Mouse (Mus musculus): ENCODE data around the gene Cnpy3.
A peak's percentile ranks its signal among the peaks of the same experiment; 100 is the strongest.
"Not testable (repeated sequence)": the region's sequence is repeated elsewhere in the genome, so short reads cannot be mapped to it uniquely, and the experiment has no call there.

Cnpy3 gene

DNA sequence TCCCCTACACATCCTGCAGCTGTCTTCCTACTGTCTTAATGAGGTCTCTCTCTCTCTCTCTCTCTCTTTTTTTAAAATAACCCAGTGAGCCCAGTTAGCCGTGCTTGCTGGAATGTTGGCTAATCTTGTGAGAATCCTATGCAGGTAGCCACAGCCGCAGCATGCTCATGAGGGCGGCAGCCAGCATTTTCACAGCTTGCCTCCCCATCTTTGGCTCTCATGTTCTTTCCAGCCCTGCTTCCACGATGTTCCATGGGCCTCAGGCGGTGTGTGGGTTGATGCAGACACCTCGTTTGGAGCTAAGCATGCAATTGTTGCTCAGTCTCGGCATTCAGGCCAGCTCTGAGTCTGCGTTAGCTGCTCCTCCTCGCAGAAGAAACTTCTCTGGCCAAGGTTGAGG lies 12.9 kb upstream of the Cnpy3 start:
- DNase-seq (ENCODE audit: low read depth, low spot score): not testable (repeated sequence)

DNA sequence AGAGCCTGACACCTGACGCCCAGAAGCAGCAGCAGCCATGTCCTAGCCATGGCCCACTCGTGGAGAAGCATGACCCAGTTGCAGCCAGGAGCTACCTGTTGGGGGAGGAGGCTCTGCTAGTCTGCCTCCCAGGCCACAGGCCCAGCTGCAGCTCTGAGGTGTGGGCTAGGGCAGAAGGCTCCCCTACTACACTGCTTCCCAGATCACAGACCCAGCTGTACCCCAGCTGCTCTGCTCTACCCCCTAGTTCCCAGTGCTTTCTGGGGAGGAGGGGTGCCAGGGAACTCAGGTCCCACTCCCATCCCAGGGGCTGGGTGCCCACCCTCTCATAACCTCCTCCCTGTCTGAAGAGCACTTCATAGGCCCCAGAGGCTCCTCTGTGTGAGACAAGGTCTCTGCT lies 11.5 kb upstream of the Cnpy3 start, which contains the start of gene Ptcra:
Gene Ptcra (minus strand): TSS at position 169 of the 400 bp plus-strand sequence.
- DNase-seq (ENCODE audit: low read depth, low spot score): no peak

DNA sequence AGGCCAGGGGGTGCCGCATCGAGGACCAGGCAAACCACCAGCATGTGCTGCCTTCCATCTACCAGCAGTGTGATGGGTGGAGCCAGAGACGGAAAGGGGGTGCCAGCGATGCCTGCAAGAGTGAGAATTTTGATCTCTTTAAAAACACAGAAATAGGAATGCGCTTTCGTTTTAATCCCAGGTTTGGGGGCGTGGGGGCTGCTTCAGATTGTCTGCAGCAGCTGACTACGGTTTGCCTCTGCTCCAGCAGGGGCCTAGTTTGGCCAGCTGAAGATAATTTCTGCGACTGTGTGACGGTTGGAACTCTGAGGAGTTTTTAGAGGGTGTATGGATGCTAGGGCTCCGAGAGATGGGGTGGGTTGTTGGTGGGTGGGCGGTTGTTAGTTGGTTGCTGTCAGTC lies 6.7 kb upstream of the Cnpy3 start:
- no peak for DNase-seq (ENCODE audit: low read depth, low spot score)

DNA sequence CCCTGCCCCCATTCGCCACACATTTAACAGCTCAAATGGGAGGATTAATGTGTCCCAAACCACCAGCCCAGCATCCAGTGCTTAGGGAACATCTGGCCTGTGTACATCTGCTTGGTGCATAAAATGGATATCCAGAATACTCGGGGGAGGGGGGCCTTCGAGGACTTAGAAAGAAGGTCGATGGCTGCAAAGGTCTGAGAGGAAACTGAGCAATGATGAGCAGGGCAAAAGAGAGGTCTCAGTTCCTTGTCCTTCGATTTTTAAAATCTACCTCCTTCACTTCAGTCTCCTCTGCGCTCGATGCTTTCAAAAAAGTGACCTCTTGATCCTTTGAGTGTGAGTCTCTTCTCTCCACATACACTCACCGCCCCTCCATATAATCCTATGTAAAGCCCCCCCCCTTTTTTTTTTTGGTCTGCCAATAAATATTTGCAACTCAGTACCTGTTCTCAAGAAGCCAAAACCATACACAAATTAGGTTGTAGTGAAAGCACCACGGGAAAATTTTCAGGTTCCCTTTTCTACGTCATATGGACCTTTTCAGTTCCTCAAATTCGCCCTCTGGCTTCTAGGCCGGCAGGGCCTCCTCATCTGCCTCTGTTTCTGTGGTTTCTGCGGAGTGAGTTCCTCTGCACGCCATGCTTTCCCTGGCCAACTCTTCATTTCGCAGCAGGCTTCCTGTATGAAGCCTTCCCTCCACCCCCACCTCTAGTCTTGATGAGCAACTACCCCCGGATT lies 789 bp downstream of the Cnpy3 start:
- peak; percentile 71 for DNase-seq (ENCODE audit: low read depth, low spot score)

DNA sequence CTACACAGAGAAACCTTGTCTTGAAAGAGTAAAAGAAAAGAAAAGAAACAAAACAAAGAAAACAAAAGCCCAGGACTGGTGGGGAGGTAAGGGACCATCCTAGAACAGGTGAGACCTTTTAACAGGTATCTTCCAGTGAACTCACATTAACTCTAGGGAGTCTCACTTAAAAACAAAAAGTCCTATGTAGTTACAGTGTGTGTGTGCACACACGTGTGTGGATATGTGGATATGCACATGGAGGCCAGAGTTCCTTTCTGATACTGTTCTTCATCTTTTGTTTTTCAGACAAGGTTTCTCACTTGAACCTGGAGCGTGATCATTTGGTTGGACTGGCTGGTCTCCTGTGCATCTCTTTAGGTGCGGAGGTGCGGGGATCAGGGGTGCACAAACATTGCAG lies 1.4 kb downstream of the Cnpy3 start:
- DNase-seq (ENCODE audit: low read depth, low spot score): no peak

DNA sequence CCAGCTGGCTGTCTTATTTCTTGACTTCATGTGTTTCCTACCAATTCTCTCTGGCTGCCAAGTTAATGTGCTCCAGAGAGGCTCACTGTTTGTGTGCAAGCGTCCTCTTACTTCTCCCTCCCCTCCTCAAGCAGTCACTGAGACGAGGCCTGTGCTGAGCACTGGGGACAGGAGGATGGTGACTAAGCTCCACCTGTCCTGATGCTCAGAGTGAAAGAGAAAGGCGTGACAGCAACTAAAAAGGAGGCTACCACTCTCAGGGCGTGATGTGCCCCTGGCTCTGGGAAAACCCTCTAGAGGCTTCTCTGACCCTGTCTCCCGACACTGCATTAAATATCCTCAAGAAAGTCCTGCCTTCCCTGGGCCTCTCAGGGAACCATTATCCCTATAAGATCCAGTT lies 2.7 kb downstream of the Cnpy3 start:
- DNase-seq (ENCODE audit: low read depth, low spot score): no peak

DNA sequence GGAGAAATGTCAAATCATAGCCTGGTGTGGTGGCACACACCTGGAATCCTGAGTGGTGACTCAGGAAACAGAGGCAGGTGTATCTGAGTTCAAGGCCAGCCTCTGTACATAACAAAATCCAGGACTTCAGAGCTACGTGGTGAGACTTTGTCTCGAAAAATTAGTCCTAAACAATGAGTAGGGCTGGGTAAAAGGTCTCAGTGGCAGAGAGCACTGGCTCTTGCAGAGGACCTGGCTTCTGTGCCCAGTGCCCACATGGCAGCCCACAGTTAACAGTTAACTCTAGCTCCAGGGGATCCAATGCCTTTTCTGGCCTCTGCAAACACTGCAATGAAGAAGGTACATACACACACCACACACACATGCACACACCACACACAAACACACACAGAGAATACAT lies 4.2 kb downstream of the Cnpy3 start:
- DNase-seq (ENCODE audit: low read depth, low spot score): no peak

DNA sequence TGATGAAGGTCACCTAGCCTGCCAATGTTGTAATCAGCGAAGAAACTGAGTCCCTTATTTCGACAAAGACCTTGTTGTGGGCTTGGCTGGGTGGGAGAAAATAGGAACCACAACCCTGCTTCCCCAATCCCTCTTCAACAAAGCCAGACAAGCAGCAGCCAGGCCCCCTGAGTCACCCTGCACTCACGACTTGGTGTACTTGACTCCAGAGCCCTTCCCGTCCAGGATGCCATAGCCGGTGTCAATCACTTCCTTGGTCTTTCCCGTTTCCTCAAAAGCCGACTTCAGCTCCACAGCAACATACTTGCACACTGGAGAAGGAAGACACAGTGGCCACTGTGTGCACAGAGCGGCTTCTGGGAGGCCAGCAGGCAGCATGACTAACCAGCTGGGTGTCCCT lies 4.8 kb downstream of the Cnpy3 start:
- DNase-seq (ENCODE audit: low read depth, low spot score): peak; percentile 17

DNA sequence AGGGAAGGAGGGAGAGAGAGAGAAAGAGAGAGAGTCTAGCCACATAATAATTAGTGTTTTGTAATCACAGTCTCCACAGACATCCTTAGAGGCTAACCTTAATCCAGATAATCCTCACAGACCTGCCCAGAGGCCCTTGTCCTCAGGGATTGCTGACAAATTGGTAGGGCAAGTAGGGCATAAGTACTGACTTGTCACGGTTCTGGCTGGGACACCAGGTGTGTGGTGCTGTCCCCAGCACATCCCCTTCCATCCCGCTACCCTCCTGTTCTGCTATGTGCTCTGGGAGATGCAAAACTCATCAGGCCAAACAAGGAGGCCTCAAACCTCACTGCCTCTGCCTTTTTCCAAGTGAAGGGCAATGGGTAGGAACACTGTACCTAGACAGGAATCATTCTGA lies 6.5 kb downstream of the Cnpy3 start:
- no peak for DNase-seq (ENCODE audit: low read depth, low spot score)

DNA sequence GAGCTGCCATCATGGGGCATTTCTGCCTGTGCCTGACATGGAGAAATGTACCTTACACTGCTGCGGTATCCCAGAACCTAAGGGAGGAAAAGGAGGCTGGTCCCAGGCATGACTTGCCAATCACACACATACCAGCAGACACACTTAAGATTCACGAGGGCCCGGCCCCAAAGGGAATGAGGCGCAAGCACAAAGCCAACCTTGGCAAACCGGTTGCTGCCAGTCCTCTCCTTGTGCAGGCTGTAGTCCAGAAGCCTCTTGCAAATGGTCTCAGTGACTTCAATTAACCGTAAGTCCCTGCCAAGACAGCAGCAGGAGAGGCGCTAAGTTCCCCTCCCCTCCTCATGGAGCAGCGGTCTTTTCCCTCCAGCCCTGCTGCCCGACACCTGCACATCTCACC lies 9.0 kb downstream of the Cnpy3 start:
- no peak for DNase-seq (ENCODE audit: low read depth, low spot score)

DNA sequence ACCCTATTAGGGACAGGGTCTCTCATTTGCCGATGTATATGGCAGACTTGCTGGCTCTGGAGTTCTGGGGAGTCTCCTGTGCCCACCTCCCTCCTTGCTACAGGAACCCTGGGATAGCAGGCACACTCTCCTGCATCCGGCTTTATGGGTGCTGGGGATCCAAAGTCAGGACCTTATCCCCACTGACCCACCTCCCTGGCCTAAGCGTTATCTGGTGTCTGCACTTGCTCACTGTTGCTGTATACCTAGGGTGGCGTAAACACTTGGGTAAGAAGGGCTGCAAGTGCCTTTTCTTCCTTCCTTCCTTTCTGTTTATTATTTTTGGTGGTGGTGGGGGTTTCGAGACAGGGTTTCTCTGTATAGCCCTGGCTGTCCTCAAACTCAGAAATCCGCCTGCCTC lies 10.7 kb downstream of the Cnpy3 start:
- DNase-seq (ENCODE audit: low read depth, low spot score): no peak

DNA sequence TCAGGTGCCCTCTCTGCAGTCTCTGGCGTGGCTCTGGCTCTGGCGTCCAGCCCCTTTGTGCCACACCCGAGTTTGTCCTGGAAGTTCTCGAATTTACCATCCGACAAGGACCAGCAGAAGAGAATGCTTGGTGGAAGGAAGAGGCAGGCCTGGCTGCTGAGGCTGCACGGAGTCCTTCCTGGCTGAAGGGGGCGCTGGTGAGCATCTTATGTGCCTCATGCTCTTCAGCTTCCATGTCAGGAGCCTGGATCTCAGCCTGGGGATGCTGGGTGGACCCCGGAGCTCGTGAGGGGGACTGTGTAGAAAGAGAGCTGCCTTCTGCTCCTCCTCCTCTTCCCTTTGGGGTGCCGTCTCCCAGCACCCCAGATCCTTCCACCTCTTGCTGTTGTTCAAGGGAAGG lies 15.9 kb downstream of the Cnpy3 start:
- DNase-seq (ENCODE audit: low read depth, low spot score): peak; percentile 54

DNA sequence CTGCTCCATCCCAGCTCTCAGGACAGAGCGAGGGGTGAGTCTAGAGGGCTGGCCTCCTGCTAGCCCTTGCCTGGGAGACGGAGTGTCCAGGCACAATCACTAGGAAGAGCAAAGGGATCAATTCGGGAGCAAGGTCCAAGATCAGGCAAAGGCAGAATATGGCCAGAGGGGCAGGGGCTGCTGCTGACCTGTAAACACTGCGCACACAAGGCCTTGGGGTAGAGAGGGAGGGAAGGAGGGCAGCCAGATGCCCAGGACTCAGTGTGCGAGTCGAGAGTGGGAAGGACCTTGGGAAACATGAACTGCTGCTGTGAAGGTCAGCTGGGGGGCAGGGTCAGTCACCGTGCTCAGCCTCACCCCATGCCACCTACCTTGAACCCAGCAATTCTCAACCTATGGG lies 16.7 kb downstream of the Cnpy3 start:
- DNase-seq (ENCODE audit: low read depth, low spot score): no peak

DNA sequence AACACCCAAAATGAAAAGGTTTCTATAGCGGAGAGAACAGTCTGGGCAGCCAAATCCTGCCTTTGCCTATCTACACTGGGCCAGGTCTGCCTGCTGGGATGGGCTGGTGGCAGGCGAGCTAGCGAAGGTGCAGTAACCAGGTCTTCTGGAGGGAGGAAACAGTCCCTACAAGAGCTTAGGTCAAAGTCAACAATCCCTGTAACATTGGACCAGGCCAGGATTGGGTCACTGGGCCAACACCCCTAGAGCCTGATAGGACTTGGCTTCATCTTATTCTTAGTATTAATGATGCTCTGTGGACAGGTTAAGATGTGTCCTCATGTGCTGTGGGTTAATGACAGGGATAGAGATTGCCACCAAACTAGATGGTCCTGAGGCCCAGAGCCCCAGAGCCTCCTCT lies 18.0 kb downstream of the Cnpy3 start:
- DNase-seq (ENCODE audit: low read depth, low spot score): no peak

DNA sequence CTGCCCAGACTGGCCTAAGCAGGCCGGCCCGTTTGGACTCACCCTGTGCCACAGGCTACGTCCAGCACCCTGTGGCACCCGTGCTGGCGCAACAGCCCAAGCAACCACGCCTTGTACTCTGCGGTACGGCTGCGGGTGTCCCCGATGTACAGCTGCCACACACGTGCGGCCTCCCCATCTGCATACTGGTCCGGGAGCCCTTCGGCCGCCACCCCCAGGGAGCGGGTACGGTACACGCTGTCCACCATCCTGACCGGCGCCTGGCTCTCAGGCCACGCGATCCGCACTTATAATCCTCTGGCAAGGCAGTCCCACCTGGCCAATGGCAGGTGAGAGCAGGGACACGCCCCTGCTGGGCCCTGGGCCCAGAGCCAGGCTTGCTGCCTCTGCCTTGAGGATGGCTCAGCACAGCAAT lies 23.1 kb downstream of the Cnpy3 start, which contains the start of gene Gnmt:
Gene Gnmt (minus strand): TSS at position 265 of the 415 bp plus-strand sequence.
- no peak for DNase-seq (ENCODE audit: low read depth, low spot score)

DNA sequence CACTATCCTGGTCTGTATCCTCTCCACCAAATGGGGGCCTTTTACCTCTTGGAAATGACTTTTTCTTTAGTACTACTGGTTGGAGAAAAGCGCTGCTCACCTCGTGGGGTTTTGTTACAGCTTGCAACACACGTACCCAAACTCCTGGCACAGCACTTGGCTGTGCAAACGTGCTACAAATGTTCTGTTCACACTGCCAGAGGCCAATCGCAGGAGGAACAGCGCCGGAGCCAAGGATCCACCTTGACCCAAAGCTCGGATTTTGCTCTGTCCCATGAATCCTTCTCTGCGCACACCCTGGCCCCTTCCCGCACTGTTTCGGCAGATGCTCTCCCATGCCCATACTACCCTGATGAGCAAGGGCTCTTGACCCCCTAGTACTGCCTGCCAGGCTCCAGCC lies 23.5 kb downstream of the Cnpy3 start:
- DNase-seq (ENCODE audit: low read depth, low spot score): no peak

DNA sequence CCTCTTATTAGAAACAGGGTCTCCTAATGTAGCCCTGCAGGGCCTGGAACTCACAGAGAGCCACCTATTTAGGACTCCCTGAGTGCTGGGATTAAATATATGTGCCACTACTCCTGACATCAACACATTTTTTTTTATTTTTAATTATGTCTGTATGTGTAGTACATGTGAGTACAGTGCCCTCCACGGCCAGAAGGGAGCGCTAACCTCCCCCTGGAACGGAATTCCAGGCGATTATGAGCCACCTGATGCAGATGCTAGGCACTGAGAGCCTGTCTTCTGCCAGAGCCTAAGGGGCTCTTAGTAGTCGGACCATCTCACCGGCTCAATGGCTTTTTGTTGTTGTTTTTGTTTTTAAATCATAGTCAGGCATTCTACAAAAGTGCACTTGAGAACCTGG lies 24.0 kb downstream of the Cnpy3 start:
- DNase-seq (ENCODE audit: low read depth, low spot score): peak; percentile 61

DNA sequence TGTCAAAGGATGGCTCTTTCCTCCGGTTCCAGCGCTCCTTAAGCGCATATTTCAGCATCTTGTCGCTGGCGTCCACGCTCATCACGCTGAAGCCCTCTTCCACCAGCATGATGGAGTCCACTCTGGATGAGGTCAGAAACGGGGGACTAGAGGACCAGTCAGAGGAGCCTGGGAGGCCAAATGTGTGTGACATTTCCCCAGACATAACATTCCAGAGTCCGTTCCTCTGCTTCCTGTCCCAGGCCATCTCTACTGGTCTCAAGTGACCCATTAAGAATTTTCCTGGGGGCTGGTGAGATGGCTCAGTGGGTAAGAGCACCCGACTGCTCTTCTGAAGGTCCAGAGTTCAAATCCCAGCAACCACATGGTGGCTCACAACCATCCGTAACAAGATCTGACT lies 24.7 kb downstream of the Cnpy3 start:
- DNase-seq (ENCODE audit: low read depth, low spot score): no peak

DNA sequence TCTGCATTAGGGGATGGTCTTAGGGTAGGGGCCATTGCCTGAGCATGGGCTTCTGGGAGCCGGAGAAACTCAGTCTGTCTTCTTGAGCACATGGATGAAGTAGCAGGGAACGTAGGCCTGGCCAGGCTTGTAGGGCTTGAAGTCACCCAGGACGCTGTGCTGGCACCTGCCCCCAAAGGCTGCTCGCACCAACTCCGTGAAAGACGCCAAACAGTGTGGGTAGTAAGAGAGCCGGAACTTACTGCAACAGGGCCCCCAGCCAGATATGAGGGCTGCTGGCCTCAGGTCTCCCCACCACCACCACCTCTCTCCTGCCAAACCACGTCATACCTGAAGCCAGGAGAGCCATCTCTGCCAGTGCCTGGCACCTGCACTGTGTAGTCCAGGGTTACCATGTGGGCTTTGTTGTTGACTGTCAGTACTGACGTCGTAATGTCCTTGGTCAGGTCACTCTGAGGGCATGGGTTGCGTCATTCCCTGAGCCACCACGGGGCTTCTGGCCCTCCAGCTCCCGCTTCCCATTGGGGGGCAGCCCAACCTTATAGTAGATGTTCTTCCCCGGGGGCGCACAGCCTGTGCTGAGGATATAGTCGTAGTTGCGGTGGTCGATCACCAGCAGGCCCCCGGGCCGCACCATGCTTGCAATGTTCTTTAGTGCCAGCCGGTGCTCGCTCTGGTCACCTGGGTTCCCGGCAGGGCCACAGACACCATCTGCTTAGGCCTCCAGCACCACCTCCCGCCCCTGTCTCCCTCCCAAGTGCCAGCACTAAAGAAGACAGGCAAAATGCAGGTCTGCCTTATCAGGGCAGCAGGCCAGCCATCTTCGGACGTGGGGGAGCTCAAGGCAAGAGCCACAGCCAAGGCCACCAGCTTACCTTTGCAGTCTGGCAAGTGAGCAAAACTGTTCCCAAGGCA lies 26.0 kb downstream of the Cnpy3 start:
- DNase-seq (ENCODE audit: low read depth, low spot score): no peak

DNA sequence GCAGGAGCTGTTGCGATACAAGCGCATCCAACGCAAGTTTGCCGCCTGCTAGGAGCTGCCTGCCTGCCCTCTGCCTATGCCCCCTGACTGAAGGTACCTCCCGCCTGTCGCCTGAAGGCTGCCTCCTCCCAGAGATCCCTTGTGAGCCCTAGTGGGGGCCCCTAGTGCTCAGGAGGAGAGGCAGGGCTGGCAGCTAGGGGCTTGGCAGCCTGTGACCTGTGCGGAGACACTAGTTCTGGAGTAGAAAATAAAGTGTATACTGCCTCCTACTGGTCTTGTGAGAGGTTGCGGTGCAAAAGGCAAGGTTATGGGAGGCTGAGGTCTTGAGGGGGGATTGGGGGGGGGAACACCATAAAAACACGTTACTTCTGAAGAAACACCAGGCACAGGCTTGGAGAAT lies 26.7 kb downstream of the Cnpy3 start:
- DNase-seq (ENCODE audit: low read depth, low spot score): peak; percentile 54

DNA sequence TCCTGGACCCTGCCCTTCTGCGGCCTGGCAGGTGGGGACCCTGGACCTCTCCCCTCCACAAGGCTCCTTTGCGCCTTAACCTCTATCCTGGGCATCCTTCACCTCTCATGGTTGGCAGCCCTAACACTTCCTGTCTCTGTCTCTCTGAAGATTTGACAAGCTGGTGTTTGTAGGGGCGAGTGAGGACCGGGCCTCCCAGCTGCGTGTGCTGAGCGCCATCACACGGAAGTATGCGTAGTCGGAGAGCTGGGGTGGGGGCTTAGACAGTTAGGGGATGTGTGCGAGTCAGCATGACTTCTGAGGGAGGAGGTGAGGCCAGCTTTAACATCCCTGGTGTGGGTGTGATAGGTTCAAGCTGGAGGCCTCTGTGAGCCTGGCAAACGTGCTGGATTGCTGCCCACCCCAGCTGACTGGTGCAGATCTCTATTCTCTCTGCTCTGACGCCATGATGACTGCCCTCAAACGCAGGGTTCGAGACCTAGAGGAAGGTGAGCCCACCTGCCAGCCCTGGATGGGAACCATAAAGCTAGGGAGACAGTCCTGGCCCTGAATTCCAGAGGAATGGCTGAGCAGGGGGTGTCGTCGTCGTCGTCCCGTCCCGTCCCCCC lies 27.4 kb downstream of the Cnpy3 start:
- DNase-seq (ENCODE audit: low read depth, low spot score): no peak

DNA sequence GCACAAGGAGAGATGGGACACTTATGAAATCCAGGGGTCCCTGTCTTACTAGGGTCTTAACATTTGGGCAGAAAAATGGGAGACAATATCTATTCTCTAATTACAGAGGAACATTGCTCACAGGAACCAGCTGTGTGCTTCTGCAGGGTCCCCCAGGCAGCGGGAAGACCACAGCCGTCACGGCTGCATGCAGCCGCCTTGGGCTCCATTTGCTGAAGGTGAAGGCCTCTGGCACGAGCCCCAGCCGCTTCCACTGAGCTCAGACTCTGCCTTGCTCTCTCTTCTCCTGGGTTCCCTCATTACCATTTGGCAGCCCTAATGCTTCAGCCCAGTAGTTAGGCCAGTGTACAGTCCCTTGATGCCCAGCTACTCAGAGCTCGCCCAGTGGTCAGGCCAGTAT lies 30.9 kb downstream of the Cnpy3 start:
- no peak for DNase-seq (ENCODE audit: low read depth, low spot score)
